Mouse (Mus musculus): ENCODE results near the gene Glce. TPM values are rescaled to one million over a fixed set of nuclear protein-coding genes. Genes with fewer than 3 reads are reported as not detected.

Glce gene
- polyA plus RNA-seq (2012; fragmentation: generic; extraction: Trizol) = 32.0 TPM

- Histone ChIP-seq H3K79me2 (ENCODE audit: control insufficient read depth, insufficient read depth) (peaks cover 39% of the 10 kb centered on the region), H3K27me3 (ENCODE audit: control insufficient read depth, insufficient read depth, insufficient read length) (no peaks in the 10 kb centered on the region), H3K4me3 (peak within 1 kb of the TSS; percentile 83), H3ac (ENCODE audit: control insufficient read depth, insufficient read length) (peak within 1 kb of the TSS; percentile 95), H3K4me2 (ENCODE audit: low read depth) (peak within 1 kb of the TSS; percentile 81), H3K36me3 (ENCODE audit: control insufficient read depth, insufficient read depth) (no peaks in the 10 kb centered on the region)
- TF ChIP-seq E2F4 (IDR thresholded peaks at IDR 0.05; ENCODE audit: insufficient read depth) (no peak), SRF (IDR thresholded peaks at IDR 0.05; ENCODE audit: control insufficient read depth, insufficient read length, low read depth) (peak; percentile 75), REST (IDR thresholded peaks at IDR 0.05; ENCODE audit: insufficient read depth, insufficient read length) (no peak), TCF3 (IDR thresholded peaks at IDR 0.05; ENCODE audit: insufficient read length, low read depth) (no peak), MAX (IDR thresholded peaks at IDR 0.05; ENCODE audit: low read depth) (no peak), POLR2A (IDR thresholded peaks at IDR 0.05; ENCODE audit: insufficient read length, low read depth) (peak; percentile 98), CEBPB (IDR thresholded peaks at IDR 0.05; ENCODE audit: insufficient read depth, poor library complexity, severe bottlenecking) (no peak), MYOG (IDR thresholded peaks at IDR 0.05; ENCODE audit: control insufficient read depth in 1 of 3, insufficient read depth in 1 of 3, insufficient read length in 2 of 3, low read depth in 2 of 3) (peak in 1 of 3 experiments; percentile 12), POLR2AphosphoS2 (IDR thresholded peaks at IDR 0.05; ENCODE audit: insufficient read length, low read depth) (peak; percentile 98), USF1 (IDR thresholded peaks at IDR 0.05; ENCODE audit: low read depth) (no peak), MYOD1 (IDR thresholded peaks at IDR 0.05; ENCODE audit: control insufficient read depth in 1 of 3, insufficient read length in 2 of 3, low read depth in 2 of 3) (no peak), TCF12 (IDR thresholded peaks at IDR 0.05; ENCODE audit: insufficient read depth, poor library complexity, severe bottlenecking) (no peak)
Measured at GRCm38 (mm10) chr9:62122508-62123215, at the start of gene Glce. Glce (minus strand) TSS chr9:62122655.

- H3K36me3 ChIP-seq (ENCODE audit: control insufficient read depth, insufficient read depth) = no peaks in the 10 kb centered on the region
- TF ChIP-seq USF1 (IDR thresholded peaks at IDR 0.05; ENCODE audit: low read depth) (no peak), SRF (IDR thresholded peaks at IDR 0.05; ENCODE audit: control insufficient read depth, insufficient read length, low read depth) (no peak), POLR2AphosphoS2 (IDR thresholded peaks at IDR 0.05; ENCODE audit: insufficient read length, low read depth) (no peak), MAX (IDR thresholded peaks at IDR 0.05; ENCODE audit: low read depth) (no peak), MYOG (IDR thresholded peaks at IDR 0.05; ENCODE audit: control insufficient read depth in 1 of 3, insufficient read depth in 1 of 3, insufficient read length in 2 of 3, low read depth in 2 of 3) (no peak), POLR2A (IDR thresholded peaks at IDR 0.05; ENCODE audit: insufficient read length, low read depth) (no peak), CEBPB (IDR thresholded peaks at IDR 0.05; ENCODE audit: insufficient read depth, poor library complexity, severe bottlenecking) (no peak), E2F4 (IDR thresholded peaks at IDR 0.05; ENCODE audit: insufficient read depth) (no peak), MYOD1 (IDR thresholded peaks at IDR 0.05; ENCODE audit: control insufficient read depth in 1 of 3, insufficient read length in 2 of 3, low read depth in 2 of 3) (no peak), TCF3 (IDR thresholded peaks at IDR 0.05; ENCODE audit: insufficient read length, low read depth) (no peak), TCF12 (IDR thresholded peaks at IDR 0.05; ENCODE audit: insufficient read depth, poor library complexity, severe bottlenecking) (no peak), REST (IDR thresholded peaks at IDR 0.05; ENCODE audit: insufficient read depth, insufficient read length) (no peak)
- no peak overlapping the region for H3K4me2 ChIP-seq (ENCODE audit: low read depth)
- H3K4me3 ChIP-seq = no peak overlapping the region
- no peaks in the 10 kb centered on the region for H3K27me3 ChIP-seq (ENCODE audit: control insufficient read depth, insufficient read depth, insufficient read length)
- no peak overlapping the region for H3ac ChIP-seq (ENCODE audit: control insufficient read depth, insufficient read length)
- no peaks in the 10 kb centered on the region for H3K79me2 ChIP-seq (ENCODE audit: control insufficient read depth, insufficient read depth)
Measured at GRCm38 (mm10) chr9:62172239-62172638, 49.8 kb upstream of the Glce start.

DNA sequence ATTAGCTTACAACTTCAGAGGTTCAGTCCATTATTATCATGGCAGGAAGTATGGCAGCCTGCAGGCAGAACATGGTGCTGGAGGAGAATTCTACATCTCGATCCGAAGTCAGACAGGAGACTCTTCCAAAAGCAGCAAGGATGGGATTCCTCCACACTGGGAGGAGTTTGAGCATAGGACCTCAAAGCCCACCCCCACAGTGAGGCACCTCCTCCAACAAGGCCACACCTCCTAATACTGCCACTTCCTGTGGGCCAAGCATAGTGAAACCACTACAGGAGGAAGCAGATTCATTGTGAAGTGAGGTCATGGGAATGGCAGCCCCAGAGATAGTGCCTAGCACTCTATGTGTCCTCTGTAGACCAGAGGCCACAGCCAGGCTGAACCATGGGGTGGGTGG, 48.5 kb upstream of the Glce start:
- Histone ChIP-seq H3K27me3 (ENCODE audit: control insufficient read depth, insufficient read depth, insufficient read length) (no peaks in the 10 kb centered on the region), H3K36me3 (ENCODE audit: control insufficient read depth, insufficient read depth) (no peaks in the 10 kb centered on the region), H3K4me3 (no peak overlapping the region), H3K4me2 (ENCODE audit: low read depth) (no peak overlapping the region), H3ac (ENCODE audit: control insufficient read depth, insufficient read length) (no peak overlapping the region), H3K79me2 (ENCODE audit: control insufficient read depth, insufficient read depth) (no peaks in the 10 kb centered on the region)
- TF ChIP-seq MYOG (IDR thresholded peaks at IDR 0.05; ENCODE audit: control insufficient read depth in 1 of 3, insufficient read depth in 1 of 3, insufficient read length in 2 of 3, low read depth in 2 of 3) = no peak
- TF ChIP-seq POLR2AphosphoS2 (IDR thresholded peaks at IDR 0.05; ENCODE audit: insufficient read length, low read depth) = no peak
- no peak for TF ChIP-seq CEBPB (IDR thresholded peaks at IDR 0.05; ENCODE audit: insufficient read depth, poor library complexity, severe bottlenecking)
- TF ChIP-seq TCF12 (IDR thresholded peaks at IDR 0.05; ENCODE audit: insufficient read depth, poor library complexity, severe bottlenecking) = no peak
- TF ChIP-seq SRF (IDR thresholded peaks at IDR 0.05; ENCODE audit: control insufficient read depth, insufficient read length, low read depth) = no peak
- TF ChIP-seq POLR2A (IDR thresholded peaks at IDR 0.05; ENCODE audit: insufficient read length, low read depth) = no peak
- TF ChIP-seq USF1 (IDR thresholded peaks at IDR 0.05; ENCODE audit: low read depth) = no peak
- no peak for TF ChIP-seq MYOD1 (IDR thresholded peaks at IDR 0.05; ENCODE audit: control insufficient read depth in 1 of 3, insufficient read length in 2 of 3, low read depth in 2 of 3)
- no peak for TF ChIP-seq TCF3 (IDR thresholded peaks at IDR 0.05; ENCODE audit: insufficient read length, low read depth)

DNA sequence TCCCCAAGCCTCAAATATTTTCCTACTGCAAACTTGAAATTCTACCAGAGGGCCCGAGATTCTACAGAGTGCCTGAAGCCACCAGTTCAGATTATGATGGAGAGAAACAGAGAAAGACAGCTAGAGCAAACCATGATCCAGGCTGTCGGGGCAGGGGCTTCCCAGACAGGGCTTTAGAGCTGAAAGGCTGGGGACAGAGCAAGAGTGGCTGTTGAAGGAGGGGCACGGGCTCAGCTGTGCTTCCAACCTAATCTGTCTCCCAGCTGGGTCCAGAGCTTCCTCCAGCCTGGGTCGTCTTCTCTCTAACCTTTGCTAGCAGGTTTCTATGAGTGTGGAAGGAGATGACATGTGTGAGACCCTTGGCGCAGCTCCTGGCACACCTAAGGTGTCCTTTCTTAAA, 44.2 kb upstream of the Glce start:
- H3K4me2 ChIP-seq (ENCODE audit: low read depth) = peak overlapping the region; percentile 57
- H3K36me3 ChIP-seq (ENCODE audit: control insufficient read depth, insufficient read depth) = no peaks in the 10 kb centered on the region
- H3K27me3 ChIP-seq (ENCODE audit: control insufficient read depth, insufficient read depth, insufficient read length) = no peaks in the 10 kb centered on the region
- H3K79me2 ChIP-seq (ENCODE audit: control insufficient read depth, insufficient read depth) = no peaks in the 10 kb centered on the region
- H3K4me3 ChIP-seq = no peak overlapping the region
- TF ChIP-seq MAX (IDR thresholded peaks at IDR 0.05; ENCODE audit: low read depth) (no peak), POLR2AphosphoS2 (IDR thresholded peaks at IDR 0.05; ENCODE audit: insufficient read length, low read depth) (no peak), MYOD1 (IDR thresholded peaks at IDR 0.05; ENCODE audit: control insufficient read depth in 1 of 3, insufficient read length in 2 of 3, low read depth in 2 of 3) (peak in 1 of 3 experiments; percentile 23)
- H3ac ChIP-seq (ENCODE audit: control insufficient read depth, insufficient read length) = no peak overlapping the region

All from myocyte (in vitro differentiated cells).